Mouse (Mus musculus): ENCODE measurements at regions not wholly inside any gene's neighbourhood (a gene's known extent, or its start where the extent isn't known, plus 50 kb on each side); places are given as distances from the start of the nearest gene placed in this dataset.

- peak; percentile 33 for TF ChIP-seq CTCF (IDR thresholded peaks at IDR 0.05)
- no peak for TF ChIP-seq EP300 (IDR thresholded peaks at IDR 0.05)
These were observed 406.8 kb upstream of the Cdh4 start for GRCm38 (mm10) chr2:179035446-179035845.
